Mouse (Mus musculus): ENCODE measurements at regions not wholly inside any gene's neighbourhood (a gene's known extent, or its start where the extent isn't known, plus 50 kb on each side); places are given as distances from the start of the nearest gene placed in this dataset.

DNA sequence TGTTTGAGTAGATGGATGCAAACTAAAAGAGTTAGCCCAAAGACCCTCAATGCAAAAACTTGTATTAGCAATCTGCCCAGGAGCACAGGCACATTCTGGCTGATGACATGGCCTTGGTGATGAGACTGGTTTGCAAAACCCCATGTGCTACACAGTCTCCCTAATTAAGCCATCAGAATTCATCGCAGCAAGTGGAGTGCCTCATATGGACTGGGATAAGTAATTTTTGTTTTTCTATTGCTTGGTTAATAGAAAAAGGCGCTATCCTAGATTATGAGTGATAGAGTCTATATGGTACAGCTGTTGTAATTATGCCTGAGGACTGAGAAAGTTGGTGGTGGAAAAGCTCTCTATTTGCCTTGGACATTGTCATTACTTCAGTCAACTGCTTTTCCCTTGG, 155.2 kb upstream of the Robo1 start:
- DNase-seq (ENCODE audit: low spot score in 2 of 2): no peak

DNA sequence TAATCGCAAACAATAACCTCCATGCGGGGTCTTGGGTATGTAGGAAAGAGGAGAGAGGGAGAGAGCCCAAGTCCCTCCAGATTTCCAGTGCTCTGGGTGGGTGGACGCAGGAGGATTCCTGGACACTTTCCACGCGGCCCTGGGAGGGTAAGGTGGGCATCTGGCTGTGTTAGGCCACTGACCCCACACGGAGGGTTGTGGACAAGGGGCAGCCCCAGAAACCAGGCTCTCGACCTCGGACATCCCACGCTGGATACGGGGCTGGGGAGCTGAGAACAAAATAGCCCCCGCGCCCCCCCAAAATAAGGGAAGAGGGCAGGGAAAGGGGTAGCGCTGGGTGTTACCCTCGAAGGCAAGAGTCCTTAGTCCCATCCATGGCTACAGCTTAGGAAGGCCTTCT, 150.2 kb upstream of the Robo1 start:
- DNase-seq (ENCODE audit: low spot score in 2 of 2): no peak

DNA sequence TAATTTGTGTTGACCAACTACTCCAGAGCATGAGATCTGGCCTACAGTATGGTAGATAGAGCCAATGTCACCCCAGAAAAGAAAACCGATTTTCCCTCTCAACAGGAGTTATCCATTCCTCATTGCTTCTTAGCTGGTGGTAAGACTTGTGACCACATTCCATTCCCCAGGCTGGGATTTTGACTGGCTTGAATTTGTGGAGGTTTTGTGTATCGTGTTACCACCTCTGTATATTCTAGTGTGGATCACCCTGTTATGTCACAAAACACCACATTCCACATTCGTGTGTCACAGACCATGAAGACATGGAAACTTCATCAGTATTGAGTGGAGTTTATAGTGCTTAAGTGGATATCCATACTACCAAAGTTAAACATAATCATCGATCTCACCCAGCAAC, 148.7 kb upstream of the Robo1 start:
- DNase-seq (ENCODE audit: low spot score in 2 of 2): no peak

DNA sequence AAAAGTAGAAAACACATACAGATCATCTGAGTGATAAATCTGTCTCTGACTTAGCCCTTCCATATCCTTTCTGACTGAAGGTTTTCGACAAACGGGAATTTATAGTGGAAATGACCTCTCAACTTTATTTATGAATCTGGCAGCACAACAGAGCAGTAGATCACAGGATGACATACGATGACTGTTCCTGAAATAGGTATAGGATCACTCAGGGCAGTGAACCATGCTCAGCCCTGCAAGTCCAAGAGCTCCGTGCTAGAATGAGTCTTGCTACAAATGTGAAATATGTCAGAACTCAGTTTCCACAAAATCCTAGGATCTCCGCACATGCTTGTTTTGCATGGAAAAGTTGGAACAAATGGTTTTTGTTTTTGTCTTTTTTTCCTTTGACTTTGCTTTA, 132.4 kb upstream of the Robo1 start:
- no peak for DNase-seq (ENCODE audit: low spot score in 2 of 2)

DNA sequence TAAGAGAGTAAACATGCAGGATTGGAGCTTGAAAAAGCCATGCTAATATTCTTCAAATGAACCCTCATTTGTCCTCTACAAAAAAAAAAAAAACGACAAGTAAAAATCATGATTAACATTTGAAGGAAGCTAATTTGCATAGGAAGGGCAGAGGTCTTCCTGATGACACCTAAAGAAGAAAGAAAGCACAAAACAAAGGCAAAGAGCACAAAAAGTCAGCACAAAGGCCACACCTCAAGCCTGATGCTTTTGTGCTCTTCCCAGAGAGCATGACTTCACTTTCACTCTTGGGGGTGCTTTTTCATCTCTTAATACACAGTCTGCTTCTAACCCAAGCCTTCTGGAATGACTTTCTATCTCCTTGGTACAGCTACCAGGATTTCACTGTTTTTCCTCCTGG, 113.8 kb upstream of the Robo1 start:
- DNase-seq (ENCODE audit: low spot score in 2 of 2): no peak

DNA sequence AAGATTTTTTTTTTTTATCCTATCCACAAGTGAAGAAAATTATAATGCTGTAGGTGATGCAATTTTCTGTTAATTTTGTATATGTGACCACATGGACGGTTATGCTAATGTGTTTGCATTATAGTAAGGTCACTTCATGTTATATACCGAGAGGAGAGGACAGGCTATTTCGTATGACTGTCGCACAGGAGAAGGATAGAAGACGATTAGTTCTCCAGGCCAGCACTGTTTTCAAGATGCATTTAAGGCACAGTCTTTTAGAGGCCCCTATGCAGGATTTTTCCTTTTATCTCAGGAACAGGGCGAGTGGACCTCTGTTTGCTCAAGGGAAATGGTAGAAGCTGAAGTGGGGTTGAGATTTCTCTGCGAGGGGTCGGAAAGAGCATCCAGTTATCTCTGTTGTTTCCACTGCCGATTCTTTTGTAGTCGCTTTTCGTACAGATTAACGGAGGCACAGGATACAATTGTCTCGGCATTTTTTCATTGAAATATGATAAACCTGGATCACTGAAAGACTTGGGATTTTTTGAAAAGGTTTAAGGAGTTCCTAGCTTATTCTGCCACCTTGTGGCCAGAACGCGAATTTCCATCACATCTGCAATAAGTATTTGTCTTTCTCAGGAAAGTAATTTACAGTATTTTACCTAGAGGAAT, 92.6 kb upstream of the Robo1 start:
- DNase-seq (ENCODE audit: low spot score in 2 of 2): peak; percentile 36 to 81

DNA sequence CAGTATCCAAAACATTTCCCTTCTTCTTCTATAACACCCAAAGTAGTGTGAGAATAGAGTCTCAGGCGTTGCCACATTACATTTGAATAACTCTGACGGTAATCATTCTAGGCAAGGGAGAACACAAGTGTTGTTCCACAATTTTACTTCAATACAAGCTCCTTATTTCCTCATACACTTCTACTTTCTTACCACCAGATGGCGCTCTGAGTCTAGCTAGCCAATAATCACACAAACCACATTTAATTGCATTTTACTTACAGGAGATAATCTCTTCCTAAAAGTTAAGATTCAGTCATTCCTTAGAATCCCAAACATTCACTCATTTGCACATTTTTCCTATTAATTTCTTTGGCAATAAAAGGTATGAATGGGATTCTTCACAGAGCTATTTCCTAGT, 90.1 kb upstream of the Robo1 start:
- DNase-seq (ENCODE audit: low spot score in 2 of 2): no peak

DNA sequence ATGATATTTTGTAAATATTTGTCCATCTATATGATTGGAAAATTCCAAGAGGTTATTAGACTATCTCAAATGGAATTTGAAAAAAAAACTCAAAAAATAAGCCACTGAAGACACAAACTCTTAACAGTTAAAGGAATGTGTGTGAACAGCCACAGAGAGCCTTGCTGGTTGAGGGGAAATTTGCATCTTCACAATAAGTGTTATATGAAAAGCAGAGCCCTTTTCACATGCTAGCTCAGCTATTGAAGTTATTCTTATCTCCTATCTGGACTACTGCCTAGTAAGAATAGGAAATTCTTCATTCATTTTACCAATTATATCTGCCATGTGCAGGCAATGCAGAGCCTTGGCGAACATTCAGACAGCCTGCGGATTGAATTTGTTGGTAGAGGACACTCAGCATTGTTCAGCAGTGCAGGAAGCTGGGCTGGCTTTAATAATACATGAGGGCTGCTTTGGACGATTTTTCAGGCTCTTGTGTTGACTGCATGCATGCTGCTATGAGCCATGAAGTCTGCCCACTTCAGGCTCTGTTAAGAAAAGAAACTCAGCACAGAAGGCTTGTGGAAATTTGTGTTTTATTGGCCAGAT, 86.1 kb upstream of the Robo1 start:
- peak; percentile 7 to 27 for DNase-seq (ENCODE audit: low spot score in 2 of 2)

DNA sequence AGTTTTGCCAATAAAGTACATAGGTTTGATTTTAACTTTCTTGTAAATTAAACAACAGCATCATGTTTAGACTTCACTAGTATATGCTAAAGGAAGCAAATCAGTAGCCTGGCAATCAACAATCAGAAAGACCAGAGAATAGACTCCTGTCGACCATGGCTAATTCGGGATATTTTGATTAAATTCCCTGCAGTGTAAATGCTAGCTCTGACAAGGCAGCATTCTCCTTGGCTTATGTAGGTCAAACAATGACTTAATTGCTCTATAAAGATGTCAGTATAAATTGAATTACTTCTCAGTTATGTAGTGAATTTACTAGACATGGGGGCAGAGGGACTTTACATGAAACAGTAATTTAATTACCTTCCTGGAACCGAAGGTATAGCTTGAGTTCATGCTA, 84.2 kb upstream of the Robo1 start:
- DNase-seq (ENCODE audit: low spot score in 2 of 2): no peak

DNA sequence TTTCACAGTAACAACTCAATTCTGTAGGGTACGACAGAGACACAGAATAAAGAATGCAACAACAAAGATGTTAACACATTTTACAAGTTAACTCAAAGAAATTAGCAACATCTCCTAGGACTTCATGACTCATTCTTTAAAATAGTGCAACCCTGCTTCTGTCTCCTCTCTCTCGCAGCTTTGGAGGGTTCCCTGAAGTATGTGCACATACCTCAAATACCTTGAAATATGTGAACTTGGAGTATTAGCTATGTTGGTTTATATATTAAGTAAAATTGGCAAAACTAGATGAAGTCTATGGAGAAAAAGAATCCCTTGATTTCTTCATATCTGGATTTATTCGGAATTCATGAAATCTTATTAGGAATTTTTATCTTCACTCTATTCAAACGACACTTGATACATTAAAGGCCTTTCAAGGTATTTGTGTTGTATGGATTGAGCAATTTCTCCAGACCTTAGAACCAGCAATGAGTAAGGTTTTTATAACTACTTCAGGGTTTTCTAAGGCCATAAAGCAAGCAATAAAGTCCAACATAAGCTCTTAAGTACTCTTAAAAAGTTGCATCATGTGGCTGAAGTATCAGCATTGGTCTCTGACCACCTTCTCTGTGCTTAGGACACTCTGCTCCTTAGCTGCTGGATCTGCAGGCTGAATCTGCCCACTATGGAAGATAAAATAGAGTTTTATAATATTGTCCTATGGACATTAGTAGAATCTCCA, 82.8 kb upstream of the Robo1 start:
- DNase-seq (ENCODE audit: low spot score in 2 of 2): no peak

DNA sequence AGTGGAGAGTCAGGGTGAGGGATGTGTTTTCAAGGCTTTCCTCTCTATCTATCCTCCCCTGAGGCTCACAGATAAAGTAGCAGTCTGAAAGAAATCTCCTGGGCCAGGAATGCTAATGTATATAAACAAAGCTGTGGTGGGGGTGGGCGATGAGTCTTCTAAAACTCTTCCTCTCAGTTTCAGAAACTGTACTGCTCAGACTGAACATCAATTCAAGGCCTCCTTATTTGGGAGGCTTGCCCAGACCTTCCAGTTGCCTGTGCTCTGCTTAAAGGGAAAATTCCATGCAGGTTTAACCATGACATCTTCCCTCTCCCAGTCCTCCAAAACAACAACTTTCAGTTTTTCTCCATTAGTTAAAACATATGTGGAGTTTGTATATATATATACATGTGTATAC, 73.7 kb upstream of the Robo1 start:
- DNase-seq (ENCODE audit: low spot score in 2 of 2): no peak

DNA sequence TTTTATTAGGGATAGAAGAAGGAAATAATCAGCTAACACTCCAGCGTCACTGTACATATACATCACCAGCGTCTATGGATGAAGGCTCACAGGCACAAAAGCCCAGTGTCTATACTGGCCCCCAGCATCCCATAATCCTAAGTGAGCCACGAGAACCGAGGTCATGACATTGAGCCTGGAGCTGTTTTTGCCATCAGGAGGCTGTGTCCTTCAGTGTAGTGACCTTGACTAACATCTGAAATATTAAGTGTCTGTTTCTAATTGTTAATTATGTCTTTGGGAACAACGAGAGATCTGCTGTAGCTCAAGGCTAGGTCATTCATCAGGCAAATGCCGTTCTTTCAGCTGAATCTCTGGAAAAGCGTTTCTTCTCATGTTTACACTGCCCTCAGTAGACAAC, 68.5 kb upstream of the Robo1 start:
- no peak for DNase-seq (ENCODE audit: low spot score in 2 of 2)

DNA sequence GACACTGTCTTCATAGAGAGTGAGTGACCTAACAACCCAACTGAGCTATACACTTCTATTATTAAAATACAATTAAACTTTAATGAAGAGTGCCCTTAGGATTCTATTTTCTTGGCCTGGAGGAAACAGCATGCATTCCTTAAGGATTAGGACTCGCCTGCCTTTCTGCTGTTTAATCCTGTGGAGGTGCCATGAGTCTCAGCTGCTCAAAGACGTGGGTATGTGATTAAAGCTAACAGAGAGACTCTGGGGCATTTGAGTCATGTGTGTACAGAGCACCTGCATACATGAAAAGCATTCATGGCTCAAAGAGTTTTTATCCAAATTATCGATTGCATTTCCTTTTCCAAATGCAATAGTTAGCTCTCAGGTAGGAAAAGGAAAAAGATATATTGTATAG, 51.7 kb upstream of the Robo1 start:
- DNase-seq (ENCODE audit: low spot score in 2 of 2): no peak
